Mouse (Mus musculus) spleen, adult 2 months (tissue): Measurements from ENCODE around the gene Ophn1. TPM values are rescaled to one million over a fixed set of nuclear protein-coding genes. Genes with fewer than 3 reads are reported as not detected.

ENCODE experiments used
- DNase-seq, 2 experiments: peaks; one replicate each; pipeline versions ENCODE4 v3.0.0 to v3.0.0-alpha.2; 2012 to 2021; ENCODE audit warnings: low spot score in 2 of 2, low read depth in 1 of 2
- H3K27ac ChIP-seq: fragments of 200-500 bp; 2 replicates; pipeline ENCODE4 v1.5.1; 2012; ENCODE audit warnings: low read length, inconsistent platforms; ENCODE audit not compliant: insufficient read depth
- H3K27me3 ChIP-seq: fragments of 200-500 bp; 2 replicates; pipeline ENCODE4 v1.6.1; 2012; ENCODE audit warnings: mild to moderate bottlenecking, moderate library complexity, low read length, inconsistent platforms; ENCODE audit not compliant: control insufficient read depth, insufficient read depth
- H3K36me3 ChIP-seq: fragments of 200-500 bp; 2 replicates; pipeline ENCODE4 v1.6.1; 2012; ENCODE audit warnings: mild to moderate bottlenecking, low read length, inconsistent platforms; ENCODE audit not compliant: control insufficient read depth, insufficient read depth
- H3K4me1 ChIP-seq: fragments of 200-500 bp; 2 replicates; pipeline ENCODE4 v1.6.1; 2011; ENCODE audit warnings: inconsistent platforms; ENCODE audit not compliant: control insufficient read depth, insufficient read depth, insufficient read length
- H3K4me3 ChIP-seq: fragments of 200-500 bp; 2 replicates; pipeline ENCODE4 v1.5.1; 2011; ENCODE audit warnings: mild to moderate bottlenecking, inconsistent platforms; ENCODE audit not compliant: insufficient read depth, insufficient read length; ENCODE audit errors: extremely low read depth
- CTCF ChIP-seq: fragments of 200-500 bp; IDR thresholded peaks from 2 replicates; pipeline ENCODE4 v1.5.1; 2011; ENCODE audit warnings: mild to moderate bottlenecking, inconsistent platforms; ENCODE audit not compliant: insufficient read depth, insufficient read length, insufficient replicate concordance; ENCODE audit errors: extremely low read depth
- POLR2A ChIP-seq: fragments of 200-500 bp; IDR thresholded peaks from 2 replicates; pipeline ENCODE4 v1.6.1; 2011; ENCODE audit warnings: low read depth, low read length, inconsistent platforms
- WGBS: fragments of 180-500 bp; shearing (Covaris S2); methylation state at CpG from one replicate; pipeline ENCODE4 v1.1.7; 2018; 5-methylcytosine and 5-hydroxymethylcytosine counted together
- polyA plus RNA-seq: library from polyadenylated mRNA; depleted of rRNA; stranded (reverse); fragments of >200 nt; gene quantifications from 2 replicates; pipeline ENCODE4 v1.2.3, GENCODE M21; 2012

Ophn1 gene
- polyA plus RNA-seq, 1 experiment: 0.68 TPM

DNA sequence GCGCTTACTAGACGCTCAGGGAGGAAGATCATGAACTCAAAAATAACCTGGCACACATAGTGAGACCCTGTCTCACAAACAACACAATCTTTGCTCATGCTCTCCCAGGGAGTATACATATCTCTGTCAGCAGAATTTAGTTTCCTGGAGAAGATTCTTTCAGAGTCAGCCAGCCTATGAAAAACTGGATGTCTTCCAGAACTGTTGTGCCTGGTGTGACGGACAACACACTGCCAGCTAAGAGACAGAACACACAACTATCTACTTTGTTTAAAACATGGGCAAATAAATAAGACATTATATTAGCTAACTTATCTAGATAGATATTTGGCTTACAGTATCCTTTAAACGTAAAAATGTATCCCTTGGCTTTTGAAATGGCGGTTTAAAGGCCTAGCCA, 154.1 kb downstream of the Ophn1 start:
- no peak for DNase-seq
- Histone ChIP-seq H3K4me1 (no peaks in the 10 kb centered on the region), H3K36me3 (no peaks in the 10 kb centered on the region), H3K4me3 (no peak overlapping the region), H3K27ac (no peak overlapping the region), H3K27me3 (no peaks in the 10 kb centered on the region)
- TF ChIP-seq CTCF: no peak
- TF ChIP-seq POLR2A: no peak
- WGBS: 92% methylated on average over 5 of the region's 5 CpGs

DNA sequence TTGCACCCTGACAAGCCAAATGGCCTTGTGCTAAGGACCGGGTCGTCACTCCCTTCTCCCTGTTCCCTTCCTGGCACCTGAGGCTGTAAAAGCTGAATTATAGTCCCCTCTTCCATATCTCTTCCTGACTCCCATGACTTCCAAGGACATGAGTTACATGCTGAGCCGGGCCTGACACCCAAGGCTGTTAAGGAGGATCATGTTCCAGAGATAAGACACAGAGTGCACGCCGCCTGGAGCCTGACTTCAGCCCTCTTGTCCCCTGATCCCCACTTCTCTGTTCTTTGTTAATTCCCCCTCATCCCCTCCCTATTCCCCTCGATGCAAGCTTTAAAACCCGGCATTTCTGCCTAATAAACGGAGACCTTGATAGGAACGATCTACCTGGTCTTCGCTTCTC, 167.8 kb downstream of the Ophn1 start:
- 87% methylated on average over 10 of the region's 10 CpGs for WGBS
- no peak for TF ChIP-seq POLR2A
- TF ChIP-seq CTCF: no peak
- no peak overlapping the region for H3K27ac ChIP-seq

DNA sequence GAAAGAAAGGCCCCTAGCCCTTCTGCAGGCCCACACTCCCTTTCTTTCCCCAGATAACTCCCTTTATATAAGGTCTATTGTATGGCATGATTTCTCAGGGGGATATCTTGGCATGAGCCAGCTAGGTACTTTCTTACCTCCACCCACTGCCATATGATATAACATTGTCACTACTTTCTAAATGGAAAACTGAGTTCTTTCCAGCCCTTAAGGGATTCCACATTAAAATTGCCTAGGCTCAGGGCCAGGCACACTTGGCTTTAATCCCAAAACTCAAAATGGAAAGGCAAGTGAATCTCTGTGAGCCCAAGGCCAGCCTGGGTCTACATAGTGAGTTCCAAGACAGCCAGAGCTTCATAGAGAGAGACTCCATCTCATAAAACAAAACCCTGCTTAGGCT, 183.1 kb downstream of the Ophn1 start:
- DNase-seq: no peak
- H3K36me3 ChIP-seq: no peaks in the 10 kb centered on the region

More for the DNA sequence above, 167.8 kb downstream of the Ophn1 start:
- DNase-seq: no peak
- H3K4me1 ChIP-seq: no peaks in the 10 kb centered on the region
- H3K36me3 ChIP-seq: no peaks in the 10 kb centered on the region
- H3K27me3 ChIP-seq: no peaks in the 10 kb centered on the region
- H3K4me3 ChIP-seq: no peak overlapping the region

DNA sequence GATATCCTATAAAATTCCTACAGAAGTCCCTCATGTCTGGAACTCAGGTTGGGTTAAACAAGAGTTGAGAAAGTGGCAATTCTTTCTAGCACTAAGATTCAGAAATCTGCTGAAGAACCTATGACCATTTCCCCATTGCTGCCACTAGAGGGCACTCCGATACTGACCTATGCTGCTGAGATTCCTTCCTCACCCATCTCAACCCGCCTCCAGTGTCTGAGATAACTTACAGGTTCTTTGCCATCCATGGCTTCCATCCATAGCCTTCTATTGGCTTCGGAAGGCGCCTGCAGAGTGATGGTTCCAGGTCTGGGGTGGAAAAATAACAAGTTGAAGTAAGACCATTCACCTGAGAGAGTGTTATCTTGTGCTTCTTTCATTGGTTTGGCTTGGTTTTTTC, 189.2 kb downstream of the Ophn1 start:
- Histone ChIP-seq H3K27ac (no peak overlapping the region), H3K4me1 (no peaks in the 10 kb centered on the region), H3K36me3 (no peaks in the 10 kb centered on the region), H3K4me3 (no peak overlapping the region), H3K27me3 (no peaks in the 10 kb centered on the region)
- 22% methylated on average over 4 of the region's 4 CpGs for WGBS
- peak; percentile 0 to 3 for DNase-seq
- peak; percentile 22; the same call in 1 of the 2 replicates for TF ChIP-seq CTCF
- no peak for TF ChIP-seq POLR2A

More for the DNA sequence above, 183.1 kb downstream of the Ophn1 start:
- TF ChIP-seq CTCF: no peak
- no peak for TF ChIP-seq POLR2A
- H3K27me3 ChIP-seq: no peaks in the 10 kb centered on the region
- no peaks in the 10 kb centered on the region for H3K4me1 ChIP-seq
- no peak overlapping the region for H3K27ac ChIP-seq
- no peak overlapping the region for H3K4me3 ChIP-seq

DNA sequence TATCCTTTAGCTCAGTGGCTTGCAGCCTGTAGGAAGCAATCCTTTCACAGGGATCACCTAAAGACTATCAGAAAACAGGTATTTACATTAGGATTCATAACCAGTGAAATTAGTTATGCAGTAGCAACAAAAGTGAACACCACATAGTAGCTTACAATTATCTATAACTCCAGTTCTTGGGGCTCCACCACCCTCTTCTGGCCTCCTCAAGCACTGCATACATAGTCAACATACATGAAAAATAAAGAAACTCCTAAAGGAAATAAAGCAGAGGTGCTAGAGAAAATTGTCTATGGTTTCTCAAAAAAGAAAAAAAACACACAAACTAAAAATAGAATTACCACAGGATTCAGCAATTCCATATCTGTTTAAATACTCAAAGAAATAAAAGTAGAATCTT, 208.2 kb downstream of the Ophn1 start:
- TF ChIP-seq POLR2A (no peak), CTCF (no peak)
- H3K36me3 ChIP-seq: no peaks in the 10 kb centered on the region
- no peaks in the 10 kb centered on the region for H3K4me1 ChIP-seq
- H3K4me3 ChIP-seq: no peak overlapping the region
- DNase-seq: no peak
- no peaks in the 10 kb centered on the region for H3K27me3 ChIP-seq
- no peak overlapping the region for H3K27ac ChIP-seq

DNA sequence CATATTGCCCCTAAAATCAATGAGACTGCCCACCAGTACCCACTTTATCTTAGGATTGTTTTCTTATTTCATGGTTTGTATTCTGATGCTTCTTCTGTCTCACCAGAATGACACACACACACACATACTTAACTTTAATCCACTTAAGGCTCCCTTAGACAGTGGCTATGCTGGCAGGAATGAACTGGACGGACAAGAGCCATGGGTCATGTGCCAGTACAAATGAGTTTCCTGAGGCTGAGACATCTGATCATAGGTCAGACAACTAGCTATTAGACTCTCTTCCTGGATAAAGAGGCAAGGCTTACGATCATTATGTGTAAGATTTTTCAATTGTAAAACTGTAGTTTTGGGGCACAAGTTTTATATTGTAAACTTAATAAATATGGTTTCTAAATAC, 209.5 kb downstream of the Ophn1 start:
- Histone ChIP-seq H3K4me3 (no peak overlapping the region), H3K4me1 (no peaks in the 10 kb centered on the region), H3K36me3 (no peaks in the 10 kb centered on the region), H3K27me3 (no peaks in the 10 kb centered on the region), H3K27ac (no peak overlapping the region)
- TF ChIP-seq CTCF (no peak), POLR2A (no peak)
- WGBS: 86% methylated on average over 2 of the region's 2 CpGs
- no peak for DNase-seq

DNA sequence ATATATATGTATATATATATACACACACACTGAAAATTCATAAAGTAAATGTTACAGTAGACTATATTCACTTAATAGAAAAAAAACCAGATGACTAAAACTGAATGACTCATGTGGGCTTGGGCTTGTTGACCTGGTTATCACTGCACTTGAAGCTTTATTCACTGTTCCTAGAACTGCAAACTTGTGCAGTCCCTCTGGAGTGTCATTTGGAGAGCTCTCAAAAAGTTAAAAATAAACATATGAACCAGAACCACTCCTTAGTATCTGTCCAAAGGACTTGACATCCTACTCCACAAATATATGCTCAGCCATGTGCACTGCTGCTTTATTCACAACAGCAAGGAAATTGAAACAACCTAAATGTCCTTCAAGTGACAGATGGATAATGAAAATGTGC, 219.8 kb downstream of the Ophn1 start:
- Histone ChIP-seq H3K27me3 (no peaks in the 10 kb centered on the region), H3K4me1 (no peaks in the 10 kb centered on the region)
- no peak for TF ChIP-seq POLR2A
- no peak for TF ChIP-seq CTCF

DNA sequence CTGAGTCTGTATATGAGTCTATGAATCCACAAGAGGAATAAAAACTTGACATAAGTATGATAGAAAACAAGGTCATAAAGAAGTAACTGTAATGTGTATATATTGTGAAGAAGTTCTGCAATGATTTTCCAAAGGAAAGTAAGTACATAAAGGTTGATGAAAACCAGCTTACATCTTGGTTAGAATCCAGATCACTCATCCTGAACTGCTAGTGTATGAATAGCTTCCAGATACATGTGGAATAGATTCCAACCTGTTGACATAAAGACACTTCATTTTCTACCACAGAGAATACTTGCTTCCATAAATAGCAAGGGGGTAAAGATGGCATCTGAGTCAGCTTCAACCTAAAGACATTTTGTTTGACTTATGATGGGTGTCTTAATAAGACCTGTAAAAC, 239.4 kb downstream of the Ophn1 start:
- H3K4me3 ChIP-seq: no peak overlapping the region
- H3K27me3 ChIP-seq: no peaks in the 10 kb centered on the region
- H3K36me3 ChIP-seq: no peaks in the 10 kb centered on the region
- no peak for DNase-seq
- H3K4me1 ChIP-seq: no peaks in the 10 kb centered on the region
- TF ChIP-seq CTCF: no peak
- no peak overlapping the region for H3K27ac ChIP-seq

More for the DNA sequence above, 219.8 kb downstream of the Ophn1 start:
- no peaks in the 10 kb centered on the region for H3K36me3 ChIP-seq
- H3K27ac ChIP-seq: no peak overlapping the region
- no peak overlapping the region for H3K4me3 ChIP-seq
- DNase-seq: no peak
